Mouse (Mus musculus): ENCODE measurements around the gene Atad1. TPM values are rescaled to one million over a fixed set of nuclear protein-coding genes. Genes with fewer than 3 reads are reported as not detected.

Gene Atad1
- total RNA-seq, 1 experiment from 2014 or later: 83.5 TPM

Other genes with a start within 250 kb of the Atad1 start
- gene Papss2, start 144.0 kb downstream of the Atad1 start, total RNA-seq (2021): 13.4 and 16.4 TPM in 2 replicates
- 71.8 and 78.0 TPM in 2 replicates for gene Pten, start 17.7 kb upstream of the Atad1 start, total RNA-seq (2021)

Data from adrenal gland, postnatal 25 days (tissue).